Mouse (Mus musculus) urinary bladder, adult 2 months (tissue): ENCODE measurements around the gene Myl9. TPM values are rescaled to one million over a fixed set of nuclear protein-coding genes. Genes with fewer than 3 reads are reported as not detected.
"Not testable (repeated sequence)": the region's sequence is repeated elsewhere in the genome, so short reads cannot be mapped to it uniquely, and the experiment has no call there.

Experiments used
- DNase-seq: peaks from one replicate; pipeline ENCODE4 v3.0.0; 2022; ENCODE audit warnings: low spot score
- polyA plus RNA-seq: library from polyadenylated mRNA; depleted of rRNA; stranded (reverse); fragments of >200 nt; gene quantifications from 2 replicates; pipeline ENCODE4 v1.2.3, GENCODE M21; 2012

Gene Myl9
- polyA plus RNA-seq, 1 experiment = 4,146 TPM

GRCm38 (mm10) chr2:156784016-156784585 lies 8.9 kb downstream of the Myl9 start:
- DNase-seq = no peak

DNA sequence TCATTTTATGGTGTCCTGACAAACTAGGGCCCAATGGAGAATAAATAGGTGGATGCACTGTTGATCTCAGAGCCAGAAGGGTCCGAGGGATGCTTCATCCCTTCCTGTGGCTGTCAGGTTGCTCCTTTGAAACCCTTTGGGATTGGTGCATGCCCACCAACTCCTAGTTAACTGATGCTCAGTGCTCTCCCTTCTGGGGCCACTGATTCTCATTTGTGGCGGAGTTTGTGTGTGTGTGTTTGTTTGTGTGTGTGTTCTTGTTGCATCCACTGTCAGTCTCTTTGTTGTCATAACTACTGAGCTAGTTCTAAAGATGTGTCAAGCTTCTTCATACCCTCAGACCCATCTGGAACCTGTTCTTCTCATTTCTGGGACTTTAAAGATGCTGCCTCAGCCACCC lies 9.7 kb downstream of the Myl9 start:
- DNase-seq = no peak

GRCm38 (mm10) chr2:156786369-156786768 lies 11.1 kb downstream of the Myl9 start:
- not testable (repeated sequence) for DNase-seq

GRCm38 (mm10) chr2:156787090-156787775 lies 12.0 kb downstream of the Myl9 start:
- DNase-seq = no peak

DNA sequence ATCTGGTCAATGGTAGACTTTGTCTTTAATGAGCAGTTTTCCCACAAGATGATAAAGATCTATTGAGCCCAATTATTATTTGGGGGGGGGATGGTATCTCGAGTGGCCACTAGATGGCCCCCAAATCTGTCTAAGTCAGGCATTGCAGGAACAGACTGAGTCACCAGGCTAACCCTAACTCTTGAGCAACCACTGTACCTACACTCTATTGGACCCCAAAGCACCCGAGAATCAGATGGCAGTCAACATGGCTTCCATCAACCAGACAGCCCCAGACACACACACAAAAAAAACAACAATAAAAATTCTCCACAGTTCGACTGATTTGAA lies 12.5 kb downstream of the Myl9 start:
- no peak for DNase-seq

DNA sequence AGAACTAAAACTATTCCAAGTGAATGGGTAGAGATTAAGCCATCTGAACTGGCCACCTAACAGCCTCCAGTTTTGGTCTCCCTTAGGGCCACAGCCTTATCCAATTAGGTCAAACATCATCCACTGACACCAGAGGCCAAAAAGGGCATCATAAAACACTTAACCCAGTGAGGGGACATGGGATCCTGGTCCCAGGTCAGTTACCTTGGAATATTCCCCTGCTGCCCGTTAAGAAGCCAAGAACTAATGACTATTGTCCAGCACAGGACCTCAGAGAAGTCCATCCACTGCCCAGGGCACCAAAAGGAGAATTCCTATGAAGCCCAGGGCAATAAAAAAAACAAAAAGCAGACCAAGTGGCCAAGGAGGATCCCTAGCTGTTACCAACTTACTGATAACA lies 13.6 kb downstream of the Myl9 start:
- no peak for DNase-seq

- no peak for DNase-seq
Observed at GRCm38 (mm10) chr2:156798516-156798915, 23.3 kb downstream of the Myl9 start.

DNA sequence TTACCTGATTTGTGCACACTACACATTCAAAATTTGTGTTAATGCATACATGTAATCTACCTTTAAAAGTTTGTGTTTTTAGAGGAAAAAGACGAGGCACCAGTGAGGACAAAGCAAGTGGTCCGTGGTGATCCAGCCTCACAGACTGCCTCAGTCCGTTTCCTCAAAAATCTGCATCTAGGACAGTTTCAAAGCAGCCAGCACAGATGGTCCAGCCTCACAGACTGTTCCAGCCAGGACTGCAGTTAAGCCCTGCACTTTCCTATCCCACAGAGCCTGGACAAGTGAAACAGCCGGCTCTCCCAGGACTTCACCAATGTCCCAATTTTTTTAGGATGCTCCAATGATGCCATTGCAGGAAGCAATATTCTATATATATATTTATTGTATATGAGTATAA lies 25.8 kb downstream of the Myl9 start:
- no peak for DNase-seq

DNA sequence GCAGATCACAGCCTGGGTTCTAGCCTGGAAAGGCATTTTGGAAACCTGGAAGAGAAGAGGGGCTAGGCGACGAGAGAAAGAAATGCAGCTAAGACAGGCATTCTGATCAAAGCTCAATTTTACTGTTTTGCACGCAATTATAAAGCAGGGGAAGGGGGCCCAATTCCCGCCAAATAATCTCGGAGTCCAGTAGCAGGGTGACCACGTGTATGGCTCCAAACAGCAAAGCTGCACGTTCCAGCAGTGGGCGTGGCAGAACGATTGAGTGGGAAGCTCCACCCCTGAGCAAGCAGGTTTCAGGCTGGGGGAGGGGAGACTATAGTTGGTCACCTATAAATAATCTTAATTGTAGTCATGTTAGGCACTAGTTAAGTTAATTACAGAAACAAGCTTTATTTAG lies 26.9 kb downstream of the Myl9 start:
- DNase-seq = not testable (repeated sequence)

- no peak for DNase-seq
Observed at GRCm38 (mm10) chr2:156803698-156804372, 28.6 kb downstream of the Myl9 start.

DNA sequence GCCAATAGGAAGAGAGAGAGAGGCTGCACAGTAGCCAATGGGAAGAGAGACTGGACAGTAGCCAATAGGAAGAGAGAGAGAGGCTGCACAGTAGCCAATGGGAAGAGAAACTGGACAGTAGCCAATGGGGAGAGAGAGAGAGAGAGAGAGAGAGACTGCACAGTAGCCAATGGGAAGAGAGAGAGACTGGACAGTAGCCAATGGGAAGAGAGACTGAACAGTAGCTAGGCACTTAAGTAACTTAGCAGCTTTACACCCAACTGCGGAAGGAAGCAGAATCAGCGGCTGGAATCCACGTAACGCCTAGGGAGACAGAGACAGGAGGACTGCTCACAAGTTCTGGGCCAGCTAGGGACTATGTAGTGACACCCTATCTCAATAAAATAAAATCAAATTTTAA lies 29.4 kb downstream of the Myl9 start:
- no peak for DNase-seq

GRCm38 (mm10) chr2:156806886-156807285 lies 31.7 kb downstream of the Myl9 start:
- no peak for DNase-seq

DNA sequence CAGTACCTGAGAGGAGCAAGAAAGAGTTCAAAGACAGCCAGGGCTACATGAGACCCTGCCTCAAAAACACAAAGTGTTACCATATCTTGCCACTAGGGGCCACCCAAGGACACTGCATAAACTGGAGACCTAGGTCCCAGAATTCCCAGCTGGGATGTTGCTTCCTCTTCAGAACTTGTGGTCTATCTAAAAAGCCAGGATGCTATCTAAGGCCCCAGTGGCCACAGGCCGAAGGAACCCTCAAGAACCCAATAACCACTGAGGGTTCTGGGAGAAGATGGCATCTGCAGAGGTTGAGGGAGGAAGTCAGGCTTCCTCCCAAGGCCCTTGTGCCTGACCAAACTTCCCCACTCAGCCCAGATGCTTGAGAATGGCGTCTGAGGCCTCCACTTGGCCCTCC lies 34.4 kb downstream of the Myl9 start:
- DNase-seq = peak; percentile 26

DNA sequence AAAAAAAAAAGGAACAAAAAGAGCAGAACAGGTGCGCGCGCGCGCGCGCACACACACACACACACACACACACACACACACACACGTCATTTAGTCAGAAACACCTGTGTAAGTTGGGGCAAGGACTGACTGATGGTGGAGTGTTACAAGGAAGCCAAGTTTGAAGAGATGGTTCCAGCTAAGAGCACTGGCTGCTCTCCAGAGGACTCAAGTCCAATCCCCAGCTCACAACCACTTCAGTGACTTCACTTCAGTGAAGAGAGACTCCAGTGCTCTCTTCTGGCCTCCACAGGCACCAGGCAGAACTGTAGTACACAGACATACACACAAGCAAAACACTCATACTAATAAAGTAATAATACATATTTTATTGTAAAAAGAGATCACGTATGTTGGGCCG lies 35.5 kb downstream of the Myl9 start:
- DNase-seq = no peak

GRCm38 (mm10) chr2:156811556-156811955 lies 36.3 kb downstream of the Myl9 start:
- DNase-seq = no peak

DNA sequence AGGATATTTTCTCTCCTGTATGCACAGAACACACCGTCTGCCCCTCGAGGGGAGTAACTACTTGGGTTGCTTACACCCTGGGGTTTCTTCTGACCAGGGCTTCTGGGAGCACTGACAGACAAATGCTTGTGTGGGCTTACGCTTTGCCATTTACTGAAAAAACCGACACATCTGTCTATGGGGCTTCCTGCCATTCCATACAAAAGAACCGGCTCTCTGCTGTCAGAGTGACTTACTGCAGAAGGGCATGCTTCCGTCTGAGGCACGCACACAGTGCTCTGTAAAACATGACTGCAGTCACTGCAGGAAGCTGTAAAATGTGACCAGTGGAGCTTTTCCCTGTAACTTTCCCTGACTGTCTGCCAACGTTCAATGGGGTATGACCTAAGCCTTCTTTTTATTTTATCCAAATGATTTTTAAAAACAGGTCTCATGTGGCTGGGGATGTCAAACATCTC lies 39.2 kb downstream of the Myl9 start:
- DNase-seq = no peak

GRCm38 (mm10) chr2:156814893-156815292 lies 39.7 kb downstream of the Myl9 start:
- DNase-seq = no peak

DNA sequence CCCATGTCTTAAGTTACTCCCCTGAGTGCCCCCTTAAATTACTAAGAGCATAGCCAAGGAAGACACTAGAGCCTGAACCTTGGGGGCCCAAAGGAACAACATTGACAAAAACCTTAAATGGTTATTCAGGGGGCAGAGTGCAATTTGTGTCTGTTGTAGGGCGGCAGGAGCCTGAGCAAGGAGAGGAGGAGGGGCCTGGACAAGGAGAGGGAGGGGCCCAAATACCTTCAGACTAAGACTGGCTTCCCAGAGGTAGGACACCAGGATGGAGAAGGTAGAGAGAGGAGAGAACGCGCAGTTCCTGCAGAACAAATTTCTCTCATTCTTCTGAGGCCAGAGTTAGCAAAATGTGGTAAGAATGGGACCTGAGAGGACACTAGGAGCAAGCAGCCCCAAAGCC lies 40.2 kb downstream of the Myl9 start:
- DNase-seq = no peak

DNA sequence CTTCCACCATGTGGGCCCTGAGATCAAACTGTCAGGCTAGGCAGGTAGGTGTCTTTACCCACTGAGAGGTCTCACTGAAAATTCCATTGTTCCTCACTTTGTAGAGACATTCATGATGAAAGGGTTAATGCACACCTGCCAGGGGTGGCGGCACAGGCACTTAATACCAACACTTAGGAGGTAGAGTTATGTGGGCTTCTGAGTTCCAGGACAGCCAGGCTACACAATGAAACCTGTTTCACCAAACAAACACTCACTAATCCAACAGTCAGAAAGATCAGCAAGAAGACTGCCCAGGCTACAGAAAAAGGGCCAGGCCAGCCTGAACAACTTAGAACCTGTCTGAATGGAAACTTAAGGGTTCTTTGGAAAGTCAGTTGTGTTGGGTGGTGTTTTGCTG lies 40.9 kb downstream of the Myl9 start:
- DNase-seq = no peak

DNA sequence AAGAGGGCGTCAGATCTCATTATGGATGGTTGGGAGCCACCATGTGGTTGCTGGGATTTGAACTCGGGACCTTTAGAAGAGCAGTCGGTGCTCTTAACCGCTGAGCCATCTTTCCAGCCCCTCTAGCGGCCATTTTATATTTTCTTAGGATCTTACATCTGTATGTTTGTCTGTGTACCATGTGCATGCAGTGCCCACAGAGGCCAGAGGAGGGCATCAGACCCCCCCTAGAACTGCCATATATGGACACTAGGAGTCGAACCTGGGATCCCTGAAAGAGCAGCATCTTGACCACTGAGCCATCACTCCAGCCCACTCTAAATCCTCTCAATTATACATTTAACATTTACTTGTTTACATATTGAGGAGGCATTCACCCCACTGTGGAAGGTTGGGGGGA lies 49.9 kb downstream of the Myl9 start:
- DNase-seq = not testable (repeated sequence)
